In genomic region chr13:42828978-42829377, GRCm38 (mm10) we compare ENCODE assay signal across 7 mouse cellular contexts.
DNase-seq lines count a peak whose midpoint lies in the region; ATAC-seq and TF ChIP-seq lines count a peak whose summit lies in the region.

No protein-coding gene starts in this region.

- H3K9me3 ChIP-seq in heart, embryonic 11.5 days (replicated peaks; ENCODE audit: control insufficient read depth, low read length) = no peaks in the 10 kb centered on the region
- H3K9me3 ChIP-seq in stomach, postnatal 0 days (ENCODE audit: control insufficient read depth, low read length) = no peaks in the 10 kb centered on the region

- peak; percentile 10 for DNase-seq in urinary bladder, postnatal 14 days (ENCODE audit: low spot score)
- no peak for DNase-seq in urinary bladder, postnatal 25 days (ENCODE audit: low spot score)
- DNase-seq in kidney, postnatal 14 days = peak; percentile 34
- no peak for DNase-seq in stomach, postnatal 0 days (ENCODE audit: low spot score)
- DNase-seq in neural tube, embryonic 10.5 days (ENCODE audit: extremely low spot score, low spot score) = no peak
- DNase-seq in left cerebral cortex, adult 18-20 months (ENCODE audit: low spot score in 2 of 2) = no peak

- no peaks in the 10 kb centered on the region for H3K4me1 ChIP-seq in heart, embryonic 11.5 days (ENCODE audit: control insufficient read depth, insufficient read depth, low read length)
- H3K4me1 ChIP-seq in stomach, postnatal 0 days (replicated peaks; ENCODE audit: control insufficient read depth, insufficient read depth) = no peaks in the 10 kb centered on the region

- no peak overlapping the region for H3K27ac ChIP-seq in heart, embryonic 11.5 days (ENCODE audit: low read depth, low read length)
- H3K27ac ChIP-seq in stomach, postnatal 0 days (replicated peaks) = no peak overlapping the region

- H3K36me3 ChIP-seq in heart, embryonic 11.5 days (ENCODE audit: control insufficient read depth, insufficient read depth, low read length) = no peaks in the 10 kb centered on the region
- H3K36me3 ChIP-seq in stomach, postnatal 0 days (ENCODE audit: control insufficient read depth, insufficient read depth, low read length) = no peaks in the 10 kb centered on the region

- no peaks in the 10 kb centered on the region for H3K27me3 ChIP-seq in heart, embryonic 11.5 days (ENCODE audit: control insufficient read depth, insufficient read depth, low read length)
- H3K27me3 ChIP-seq in stomach, postnatal 0 days (ENCODE audit: control insufficient read depth, insufficient read depth, low read length) = no peaks in the 10 kb centered on the region

- TF ChIP-seq CTCF in stomach, postnatal 0 days (IDR thresholded peaks at IDR 0.05; ENCODE audit: low read depth) = no peak

- TF ChIP-seq EP300 in stomach, postnatal 0 days (optimal IDR thresholded peaks at IDR 0.05) = no peak

- H3K9ac ChIP-seq in heart, embryonic 11.5 days (ENCODE audit: low read depth, low read length) = no peak overlapping the region
- H3K9ac ChIP-seq in stomach, postnatal 0 days (ENCODE audit: low read length) = no peak overlapping the region

- ATAC-seq in heart, embryonic 11.5 days (replicated peaks; ENCODE audit: insufficient number of reproducible peaks, low FRiP score, low TSS enrichment) = no peak
- ATAC-seq in stomach, postnatal 0 days (ENCODE audit: low FRiP score, low TSS enrichment) = peak; percentile 42; the same call in 1 of the 2 replicates

- H3K4me3 ChIP-seq in heart, embryonic 11.5 days (ENCODE audit: low read depth, low read length) = no peak overlapping the region
- no peak overlapping the region for H3K4me3 ChIP-seq in stomach, postnatal 0 days (ENCODE audit: low read depth, low read length)

- H3K4me2 ChIP-seq in heart, embryonic 11.5 days = peak overlapping the region; percentile 42
- H3K4me2 ChIP-seq in stomach, postnatal 0 days (replicated peaks; ENCODE audit: low read depth) = no peak overlapping the region

- 27% methylated on average over 9 of the region's 9 CpGs for WGBS in heart, embryonic 11.5 days (ENCODE audit: insufficient replicate concordance)
- WGBS in stomach, postnatal 0 days = 33% methylated on average over 9 of the region's 9 CpGs

Comparison
In these comparisons a context has a peak if more than half of its experiments do, and no peak if none do; other contexts are left out.
1. DNase-seq: peak in urinary bladder, postnatal 14 days (single experiment) and kidney, postnatal 14 days (single experiment); none in urinary bladder, postnatal 25 days (single experiment), stomach, postnatal 0 days (single experiment), neural tube, embryonic 10.5 days (single experiment) and left cerebral cortex, adult 18-20 months (0 of 2).